Comparison of ENCODE assay signal across 12 mouse cellular contexts in genomic region chr2:181157180-181157579, GRCm38 (mm10). TPM values are rescaled to one million over a fixed set of nuclear protein-coding genes. Genes with fewer than 3 reads are reported as not detected.
A peak's percentile ranks its signal among the peaks of the same experiment; 100 is the strongest.
DNase-seq lines count a peak whose midpoint lies in the region; ATAC-seq and TF ChIP-seq lines count a peak whose summit lies in the region.
"Had no signal": no experiment of that assay in that cellular context is flagged by ENCODE, and none has a peak within 500 bp of the region (broad histone marks: within the 10 kb centered on the region; RNA-seq: fewer than 3 reads in every experiment).

No protein-coding gene starts in this region.

- H3K4me2 ChIP-seq in heart, embryonic 11.5 days = peak overlapping the region; percentile 71
- H3K4me2 ChIP-seq in embryonic facial prominence, embryonic 11.5 days (ENCODE audit: low read depth, low read length) = no peak overlapping the region
- H3K4me2 ChIP-seq in midbrain, embryonic 13.5 days (replicated peaks) = peak overlapping the region; percentile 61
- no peak overlapping the region for H3K4me2 ChIP-seq in liver, postnatal 0 days (ENCODE audit: low read depth, low read length)
- H3K4me2 ChIP-seq in intestine, embryonic 15.5 days (replicated peaks) = no peak overlapping the region
- H3K4me2 ChIP-seq: liver, embryonic 15.5 days had no signal

- DNase-seq in heart, adult 9 months (ENCODE audit: low spot score in 2 of 2) = no peak
- DNase-seq in embryonic facial prominence, embryonic 11.5 days (ENCODE audit: low spot score) = no peak
- no peak for DNase-seq in hindbrain, embryonic 10.5 days (ENCODE audit: low spot score)
- no peak for DNase-seq in liver, postnatal 0 days
- no peak for DNase-seq in layer of hippocampus, adult 18-20 months (ENCODE audit: low spot score in 2 of 2)
- DNase-seq: kidney, adult 11 months had no signal

- no peaks in the 10 kb centered on the region for H3K36me3 ChIP-seq in heart, embryonic 11.5 days (ENCODE audit: control insufficient read depth, insufficient read depth, low read length)
- no peaks in the 10 kb centered on the region for H3K36me3 ChIP-seq in embryonic facial prominence, embryonic 11.5 days (replicated peaks; ENCODE audit: control insufficient read depth, insufficient read depth, low read depth, low read length)
- H3K36me3 ChIP-seq in hindbrain, embryonic 10.5 days = no peaks in the 10 kb centered on the region
- H3K36me3 ChIP-seq in midbrain, embryonic 13.5 days = peaks cover 6% of the 10 kb centered on the region; the same call in 1 of the 2 replicates
- no peaks in the 10 kb centered on the region for H3K36me3 ChIP-seq in liver, postnatal 0 days (replicated peaks; ENCODE audit: insufficient read depth, low read length)
- H3K36me3 ChIP-seq in intestine, embryonic 15.5 days = no peaks in the 10 kb centered on the region
- H3K36me3 ChIP-seq: liver, embryonic 15.5 days had no signal

- no peaks in the 10 kb centered on the region for H3K9me3 ChIP-seq in heart, embryonic 11.5 days (replicated peaks; ENCODE audit: control insufficient read depth, low read length)
- H3K9me3 ChIP-seq in embryonic facial prominence, embryonic 11.5 days (replicated peaks; ENCODE audit: control insufficient read depth, low read length) = no peaks in the 10 kb centered on the region
- no peaks in the 10 kb centered on the region for H3K9me3 ChIP-seq in hindbrain, embryonic 10.5 days
- no peaks in the 10 kb centered on the region for H3K9me3 ChIP-seq in midbrain, embryonic 13.5 days
- no peaks in the 10 kb centered on the region for H3K9me3 ChIP-seq in liver, postnatal 0 days (ENCODE audit: low read length)
- H3K9me3 ChIP-seq in intestine, embryonic 15.5 days = no peaks in the 10 kb centered on the region
- H3K9me3 ChIP-seq: liver, embryonic 15.5 days had no signal

- H3K4me1 ChIP-seq in heart, embryonic 11.5 days (ENCODE audit: control insufficient read depth, insufficient read depth, low read length) = peaks cover 37% of the 10 kb centered on the region
- peaks cover 2% of the 10 kb centered on the region; the same call in 1 of the 2 replicates for H3K4me1 ChIP-seq in embryonic facial prominence, embryonic 11.5 days (ENCODE audit: control insufficient read depth, insufficient read depth, low read length)
- H3K4me1 ChIP-seq in hindbrain, embryonic 10.5 days (replicated peaks) = peaks cover 34% of the 10 kb centered on the region
- H3K4me1 ChIP-seq in midbrain, embryonic 13.5 days (replicated peaks) = peaks cover 59% of the 10 kb centered on the region
- H3K4me1 ChIP-seq in liver, postnatal 0 days (ENCODE audit: insufficient read depth) = no peaks in the 10 kb centered on the region
- H3K4me1 ChIP-seq in intestine, embryonic 15.5 days (replicated peaks) = 0 out of 2 replicates have a peak, but pooled peaks cover 2% of the 10 kb centered on the region
- H3K4me1 ChIP-seq: liver, embryonic 15.5 days had no signal

- peak overlapping the region; percentile 45 for H3K4me3 ChIP-seq in heart, embryonic 11.5 days (ENCODE audit: low read depth, low read length)
- no peak overlapping the region; the same call in 1 of the 2 replicates for H3K4me3 ChIP-seq in embryonic facial prominence, embryonic 11.5 days (ENCODE audit: low read depth, low read length)
- H3K4me3 ChIP-seq in hindbrain, embryonic 10.5 days = peak overlapping the region; percentile 54
- peak overlapping the region; percentile 52 for H3K4me3 ChIP-seq in midbrain, embryonic 13.5 days (replicated peaks)
- H3K4me3 ChIP-seq in liver, postnatal 0 days (ENCODE audit: low read depth, low read length) = no peak overlapping the region
- H3K4me3 ChIP-seq in intestine, embryonic 15.5 days (replicated peaks) = no peak overlapping the region
- H3K4me3 ChIP-seq: liver, embryonic 15.5 days had no signal

- no peak overlapping the region for H3K27ac ChIP-seq in heart, embryonic 11.5 days (ENCODE audit: low read depth, low read length)
- H3K27ac ChIP-seq in embryonic facial prominence, embryonic 11.5 days (replicated peaks; ENCODE audit: low read depth, low read length) = no peak overlapping the region
- peak overlapping the region; percentile 70; the same call in 1 of the 2 replicates for H3K27ac ChIP-seq in hindbrain, embryonic 10.5 days
- H3K27ac ChIP-seq in midbrain, embryonic 13.5 days = peak overlapping the region; percentile 86
- no peak overlapping the region for H3K27ac ChIP-seq in liver, postnatal 0 days (ENCODE audit: low read depth)
- no peak overlapping the region for H3K27ac ChIP-seq in intestine, embryonic 15.5 days
- H3K27ac ChIP-seq: liver, embryonic 15.5 days had no signal

- WGBS in heart, embryonic 11.5 days (ENCODE audit: insufficient replicate concordance) = 66% methylated on average over 4 of the region's 4 CpGs
- 78% methylated on average over 4 of the region's 4 CpGs for WGBS in embryonic facial prominence, embryonic 11.5 days
- WGBS in hindbrain, embryonic 10.5 days = 84% methylated on average over 4 of the region's 4 CpGs
- WGBS in midbrain, embryonic 13.5 days = 76% methylated on average over 4 of the region's 4 CpGs
- 64% methylated on average over 4 of the region's 4 CpGs for WGBS in liver, postnatal 0 days (ENCODE audit: insufficient replicate concordance)
- WGBS in intestine, embryonic 15.5 days = 72% methylated on average over 4 of the region's 4 CpGs

- peaks cover 34% of the 10 kb centered on the region for H3K27me3 ChIP-seq in heart, embryonic 11.5 days (ENCODE audit: control insufficient read depth, insufficient read depth, low read length)
- peaks cover 36% of the 10 kb centered on the region for H3K27me3 ChIP-seq in embryonic facial prominence, embryonic 11.5 days (ENCODE audit: control insufficient read depth, insufficient read depth, low read length)
- peaks cover 69% of the 10 kb centered on the region for H3K27me3 ChIP-seq in hindbrain, embryonic 10.5 days (ENCODE audit: insufficient read depth, poor library complexity, severe bottlenecking)
- peaks cover 26% of the 10 kb centered on the region; the same call in 1 of the 2 replicates for H3K27me3 ChIP-seq in midbrain, embryonic 13.5 days
- H3K27me3 ChIP-seq in liver, postnatal 0 days (ENCODE audit: insufficient read depth, low read length) = peaks cover 28% of the 10 kb centered on the region
- peaks cover 58% of the 10 kb centered on the region for H3K27me3 ChIP-seq in intestine, embryonic 15.5 days (replicated peaks)

- TF ChIP-seq CTCF in liver, postnatal 0 days (IDR thresholded peaks at IDR 0.05; ENCODE audit: low read depth) = no peak

- TF ChIP-seq EP300 in liver, postnatal 0 days (IDR thresholded peaks at IDR 0.05; ENCODE audit: low read depth) = no peak

- H3K9ac ChIP-seq in heart, embryonic 11.5 days (ENCODE audit: low read depth, low read length) = no peak overlapping the region
- H3K9ac ChIP-seq in embryonic facial prominence, embryonic 11.5 days (replicated peaks; ENCODE audit: low read length) = peak overlapping the region; percentile 48; the same call in 1 of the 2 replicates
- H3K9ac ChIP-seq in midbrain, embryonic 13.5 days (replicated peaks) = peak overlapping the region; percentile 77; the same call in 1 of the 2 replicates
- no peak overlapping the region for H3K9ac ChIP-seq in liver, postnatal 0 days (replicated peaks)
- H3K9ac ChIP-seq in intestine, embryonic 15.5 days = no peak overlapping the region
- H3K9ac ChIP-seq: liver, embryonic 15.5 days had no signal

- no peak for ATAC-seq in heart, embryonic 11.5 days (replicated peaks; ENCODE audit: insufficient number of reproducible peaks, low FRiP score, low TSS enrichment)
- no peak for ATAC-seq in embryonic facial prominence, embryonic 11.5 days (replicated peaks; ENCODE audit: insufficient number of reproducible peaks, low FRiP score, low TSS enrichment, low read depth)
- ATAC-seq in midbrain, embryonic 13.5 days = no peak
- no peak for ATAC-seq in liver, postnatal 0 days
- ATAC-seq in intestine, embryonic 15.5 days = no peak

RNA-seq across cellular contexts. Expression of gene Eef1a2, which starts 0.4 kb away (rescaled TPM):
- polyA plus RNA-seq in heart, embryonic 11.5 days (2014; fragmentation: Nextera tagmentation; extraction: Ambion mirVana) = 4.6 and 5.7 TPM in 2 replicates
- polyA plus RNA-seq in embryonic facial prominence, embryonic 11.5 days (2014; fragmentation: Nextera tagmentation; extraction: Ambion mirVana) = 0.25 and 0.42 TPM in 2 replicates
- polyA plus RNA-seq in hindbrain, embryonic 10.5 days (2016; fragmentation: Nextera tagmentation; extraction: Ambion mirVana) = 0.47 TPM in 1 of 2 replicates, not detected in the other
- polyA plus RNA-seq in midbrain, embryonic 13.5 days (2015; fragmentation: Nextera tagmentation; extraction: Ambion mirVana) = 3.5 and 3.8 TPM in 2 replicates
- polyA plus RNA-seq in liver, postnatal 0 days (2015; fragmentation: Nextera tagmentation; extraction: Ambion mirVana) = 0.05 TPM in 1 of 2 replicates, not detected in the other
- 1,000 to 10,000 TPM; 1,191 to 1,260 TPM for total RNA-seq in layer of hippocampus, adult 18-20 months (2021)
- polyA plus RNA-seq in intestine, embryonic 15.5 days (2015; fragmentation: Nextera tagmentation; extraction: Ambion mirVana) = 0.10 and 0.26 TPM in 2 replicates
- polyA plus RNA-seq: liver, embryonic 15.5 days had no signal

RNA-seq across cellular contexts. Expression of gene Kcnq2, which starts 22.1 kb away (rescaled TPM):
- 0.17 and 0.30 TPM in 2 replicates for polyA plus RNA-seq in heart, embryonic 11.5 days (2014; fragmentation: Nextera tagmentation; extraction: Ambion mirVana)
- polyA plus RNA-seq in embryonic facial prominence, embryonic 11.5 days (2014; fragmentation: Nextera tagmentation; extraction: Ambion mirVana) = 1.5 and 2.0 TPM in 2 replicates
- polyA plus RNA-seq in hindbrain, embryonic 10.5 days (2016; fragmentation: Nextera tagmentation; extraction: Ambion mirVana) = 5.4 and 15.5 TPM in 2 replicates
- polyA plus RNA-seq in midbrain, embryonic 13.5 days (2015; fragmentation: Nextera tagmentation; extraction: Ambion mirVana) = 44.0 and 47.3 TPM in 2 replicates
- not detected in 2 replicates for polyA plus RNA-seq in liver, postnatal 0 days (2015; fragmentation: Nextera tagmentation; extraction: Ambion mirVana)
- 100 to 1,000 TPM; 324 to 327 TPM for total RNA-seq in layer of hippocampus, adult 18-20 months (2021)
- polyA plus RNA-seq in intestine, embryonic 15.5 days (2015; fragmentation: Nextera tagmentation; extraction: Ambion mirVana) = 1.3 and 1.5 TPM in 2 replicates
- polyA plus RNA-seq: C2C12 had no signal

RNA-seq across cellular contexts. Expression of gene Ppdpf, which starts 29.9 kb away (rescaled TPM):
- polyA plus RNA-seq in heart, embryonic 11.5 days (2014; fragmentation: Nextera tagmentation; extraction: Ambion mirVana) = 187 and 214 TPM in 2 replicates
- polyA plus RNA-seq in embryonic facial prominence, embryonic 11.5 days (2014; fragmentation: Nextera tagmentation; extraction: Ambion mirVana) = 443 and 483 TPM in 2 replicates
- polyA plus RNA-seq in hindbrain, embryonic 10.5 days (2016; fragmentation: Nextera tagmentation; extraction: Ambion mirVana) = 324 and 415 TPM in 2 replicates
- 470 and 482 TPM in 2 replicates for polyA plus RNA-seq in midbrain, embryonic 13.5 days (2015; fragmentation: Nextera tagmentation; extraction: Ambion mirVana)
- 120 and 125 TPM in 2 replicates for polyA plus RNA-seq in liver, postnatal 0 days (2015; fragmentation: Nextera tagmentation; extraction: Ambion mirVana)
- 10 to 100 TPM; 84.9 to 85.1 TPM for total RNA-seq in layer of hippocampus, adult 18-20 months (2021)
- 264 and 275 TPM in 2 replicates for polyA plus RNA-seq in intestine, embryonic 15.5 days (2015; fragmentation: Nextera tagmentation; extraction: Ambion mirVana)

RNA-seq across cellular contexts. Expression of gene Ptk6, which starts 45.4 kb away (rescaled TPM):
- polyA plus RNA-seq in heart, embryonic 11.5 days (2014; fragmentation: Nextera tagmentation; extraction: Ambion mirVana) = not detected in 2 replicates
- polyA plus RNA-seq in embryonic facial prominence, embryonic 11.5 days (2014; fragmentation: Nextera tagmentation; extraction: Ambion mirVana) = not detected in 2 replicates
- not detected in 2 replicates for polyA plus RNA-seq in hindbrain, embryonic 10.5 days (2016; fragmentation: Nextera tagmentation; extraction: Ambion mirVana)
- not detected in 2 replicates for polyA plus RNA-seq in midbrain, embryonic 13.5 days (2015; fragmentation: Nextera tagmentation; extraction: Ambion mirVana)
- polyA plus RNA-seq in liver, postnatal 0 days (2015; fragmentation: Nextera tagmentation; extraction: Ambion mirVana) = 0.20 and 0.27 TPM in 2 replicates
- not detected for total RNA-seq in layer of hippocampus, adult 18-20 months (2021)
- 0.14 and 0.21 TPM in 2 replicates for polyA plus RNA-seq in intestine, embryonic 15.5 days (2015; fragmentation: Nextera tagmentation; extraction: Ambion mirVana)
- total RNA-seq: layer of hippocampus, postnatal 10 days had no signal
- polyA plus RNA-seq: C2C12 had no signal

RNA-seq across cellular contexts. Expression of gene Srms, which starts 55.8 kb away (rescaled TPM):
- polyA plus RNA-seq in heart, embryonic 11.5 days (2014; fragmentation: Nextera tagmentation; extraction: Ambion mirVana) = 0.29 TPM in 1 of 2 replicates, not detected in the other
- polyA plus RNA-seq in embryonic facial prominence, embryonic 11.5 days (2014; fragmentation: Nextera tagmentation; extraction: Ambion mirVana) = 0.08 TPM in 1 of 2 replicates, not detected in the other
- 0.07 TPM in 1 of 2 replicates, not detected in the other for polyA plus RNA-seq in hindbrain, embryonic 10.5 days (2016; fragmentation: Nextera tagmentation; extraction: Ambion mirVana)
- 0.10 TPM in 1 of 2 replicates, not detected in the other for polyA plus RNA-seq in midbrain, embryonic 13.5 days (2015; fragmentation: Nextera tagmentation; extraction: Ambion mirVana)
- polyA plus RNA-seq in liver, postnatal 0 days (2015; fragmentation: Nextera tagmentation; extraction: Ambion mirVana) = 0.35 and 0.44 TPM in 2 replicates
- under 1 TPM; 0.15 to 0.40 TPM for total RNA-seq in layer of hippocampus, adult 18-20 months (2021)
- polyA plus RNA-seq in intestine, embryonic 15.5 days (2015; fragmentation: Nextera tagmentation; extraction: Ambion mirVana) = 0.05 TPM in 1 of 2 replicates, not detected in the other
- polyA plus RNA-seq: C2C12 had no signal

Comparison
In these comparisons a context has a peak if more than half of its experiments do, and no peak if none do; other contexts are left out.
1. H3K27ac ChIP-seq: peak in hindbrain, embryonic 10.5 days (single experiment) and midbrain, embryonic 13.5 days (single experiment); none in heart, embryonic 11.5 days (single experiment), embryonic facial prominence, embryonic 11.5 days (single experiment), liver, postnatal 0 days (single experiment) and intestine, embryonic 15.5 days (single experiment).
2. H3K4me2 ChIP-seq: peak in heart, embryonic 11.5 days (single experiment) and midbrain, embryonic 13.5 days (single experiment); none in embryonic facial prominence, embryonic 11.5 days (single experiment), liver, postnatal 0 days (single experiment) and intestine, embryonic 15.5 days (single experiment).
3. H3K4me3 ChIP-seq: peak in heart, embryonic 11.5 days (single experiment), hindbrain, embryonic 10.5 days (single experiment) and midbrain, embryonic 13.5 days (single experiment); none in embryonic facial prominence, embryonic 11.5 days (single experiment), liver, postnatal 0 days (single experiment) and intestine, embryonic 15.5 days (single experiment).
4. H3K9ac ChIP-seq: peak in embryonic facial prominence, embryonic 11.5 days (single experiment) and midbrain, embryonic 13.5 days (single experiment); none in heart, embryonic 11.5 days (single experiment), liver, postnatal 0 days (single experiment) and intestine, embryonic 15.5 days (single experiment).